Mouse (Mus musculus) ES-Bruce4 (cell line): ENCODE data around the gene Ptrh1. TPM values are rescaled to one million over a fixed set of nuclear protein-coding genes. Genes with fewer than 3 reads are reported as not detected.

ENCODE experiments used
- H3K27ac ChIP-seq: 2 replicates; pipeline ENCODE4 v1.5.1; 2012; ENCODE audit warnings: low read length, inconsistent platforms; ENCODE audit not compliant: insufficient read depth
- H3K27me3 ChIP-seq: 2 replicates; pipeline ENCODE4 v1.6.1; 2012; ENCODE audit warnings: mild to moderate bottlenecking, low read length, inconsistent platforms; ENCODE audit not compliant: control insufficient read depth, poor library complexity, insufficient read depth, severe bottlenecking
- H3K36me3 ChIP-seq: 2 replicates; pipeline ENCODE4 v1.6.1; 2012; ENCODE audit warnings: inconsistent platforms, mild to moderate bottlenecking, low read length, moderate library complexity; ENCODE audit not compliant: control insufficient read depth, poor library complexity, insufficient read depth, severe bottlenecking
- H3K4me1 ChIP-seq: one replicate; pipeline ENCODE4 v1.8.1; 2011; ENCODE audit warnings: low read length; ENCODE audit not compliant: control insufficient read depth, insufficient read depth
- H3K4me3 ChIP-seq: 2 replicates; pipeline ENCODE4 v1.5.1; 2011; ENCODE audit warnings: low read depth, mild to moderate bottlenecking, low read length
- H3K9ac ChIP-seq: 2 replicates; pipeline ENCODE4 v1.6.1; 2012; ENCODE audit warnings: low read depth, mild to moderate bottlenecking, inconsistent platforms; ENCODE audit not compliant: poor library complexity, severe bottlenecking
- H3K9me3 ChIP-seq: replicated peaks from 2 replicates; pipeline ENCODE4 v1.6.1; 2012; ENCODE audit warnings: mild to moderate bottlenecking, low read length, inconsistent platforms; ENCODE audit not compliant: control insufficient read depth, poor library complexity, insufficient read depth, severe bottlenecking
- CTCF ChIP-seq: IDR thresholded peaks from one replicate; pipeline ENCODE4 v1.8.1; 2011; ENCODE audit warnings: low read depth, low read length
- EP300 ChIP-seq: IDR thresholded peaks from 2 replicates; pipeline ENCODE4 v1.6.1; 2011; ENCODE audit warnings: low read depth, low read length; ENCODE audit not compliant: insufficient read depth
- POLR2A ChIP-seq: IDR thresholded peaks from one replicate; pipeline ENCODE4 v1.8.1; 2011; ENCODE audit warnings: low read length; ENCODE audit not compliant: insufficient read depth
- polyA plus RNA-seq: library from polyadenylated mRNA; stranded (reverse); fragments of >200 nt; gene quantifications from 2 replicates; pipeline ENCODE4 v1.2.4, GENCODE M21; 2011; ENCODE audit warnings: low read depth; ENCODE audit not compliant: missing spikeins, insufficient read depth, insufficient read length

Ptrh1 gene
- polyA plus RNA-seq, 1 experiment: 11.6 TPM

- TF ChIP-seq POLR2A (no peak), CTCF (no peak), EP300 (no peak)
- no peaks in the 10 kb centered on the region for H3K27me3 ChIP-seq
- no peaks in the 10 kb centered on the region for H3K4me1 ChIP-seq
- H3K27ac ChIP-seq: no peak overlapping the region
- H3K9ac ChIP-seq: no peak overlapping the region
- H3K4me3 ChIP-seq: no peak overlapping the region
- no peaks in the 10 kb centered on the region for H3K36me3 ChIP-seq
- no peaks in the 10 kb centered on the region for H3K9me3 ChIP-seq
Observed at GRCm38 (mm10) chr2:32816946-32817581, 41.5 kb downstream of the Ptrh1 start.

GRCm38 (mm10) chr2:32817589-32817988 is 42.0 kb downstream of the Ptrh1 start:
- no peak overlapping the region for H3K9ac ChIP-seq
- H3K4me3 ChIP-seq: no peak overlapping the region
- H3K27me3 ChIP-seq: no peaks in the 10 kb centered on the region
- H3K4me1 ChIP-seq: no peaks in the 10 kb centered on the region
- no peak for TF ChIP-seq EP300
- no peak for TF ChIP-seq CTCF
- TF ChIP-seq POLR2A: no peak
- no peak overlapping the region for H3K27ac ChIP-seq
- H3K9me3 ChIP-seq: no peaks in the 10 kb centered on the region
- H3K36me3 ChIP-seq: no peaks in the 10 kb centered on the region

- TF ChIP-seq EP300 (no peak), POLR2A (no peak), CTCF (no peak)
- H3K9me3 ChIP-seq: no peaks in the 10 kb centered on the region
- no peaks in the 10 kb centered on the region for H3K27me3 ChIP-seq
- H3K36me3 ChIP-seq: no peaks in the 10 kb centered on the region
- no peak overlapping the region for H3K9ac ChIP-seq
- no peak overlapping the region for H3K27ac ChIP-seq
- H3K4me3 ChIP-seq: no peak overlapping the region
- no peaks in the 10 kb centered on the region for H3K4me1 ChIP-seq
Observed at GRCm38 (mm10) chr2:32818208-32818607, 42.6 kb downstream of the Ptrh1 start.

GRCm38 (mm10) chr2:32821041-32821802 is 45.6 kb downstream of the Ptrh1 start:
- no peaks in the 10 kb centered on the region for H3K4me1 ChIP-seq
- TF ChIP-seq CTCF (peak; percentile 40), POLR2A (no peak)
- H3K27ac ChIP-seq: no peak overlapping the region
- H3K27me3 ChIP-seq: no peaks in the 10 kb centered on the region
- H3K4me3 ChIP-seq: no peak overlapping the region
- H3K36me3 ChIP-seq: no peaks in the 10 kb centered on the region
- no peaks in the 10 kb centered on the region for H3K9me3 ChIP-seq
- H3K9ac ChIP-seq: no peak overlapping the region

- Histone ChIP-seq H3K4me3 (no peak overlapping the region), H3K27me3 (no peaks in the 10 kb centered on the region), H3K9ac (no peak overlapping the region), H3K4me1 (no peaks in the 10 kb centered on the region), H3K9me3 (no peaks in the 10 kb centered on the region), H3K36me3 (no peaks in the 10 kb centered on the region), H3K27ac (no peak overlapping the region)
- no peak for TF ChIP-seq POLR2A
- TF ChIP-seq EP300: no peak
- TF ChIP-seq CTCF: no peak
Observed at GRCm38 (mm10) chr2:32822643-32823042, 47.1 kb downstream of the Ptrh1 start.

- Histone ChIP-seq H3K36me3 (no peaks in the 10 kb centered on the region), H3K9ac (no peak overlapping the region), H3K4me1 (no peaks in the 10 kb centered on the region), H3K27me3 (no peaks in the 10 kb centered on the region), H3K9me3 (no peaks in the 10 kb centered on the region), H3K27ac (no peak overlapping the region), H3K4me3 (no peak overlapping the region)
- no peak for TF ChIP-seq CTCF
- no peak for TF ChIP-seq POLR2A
- no peak for TF ChIP-seq EP300
Observed at GRCm38 (mm10) chr2:32823153-32823552, 47.6 kb downstream of the Ptrh1 start.
